8 mouse cellular contexts compared by ENCODE assay signal in genomic region chr11:19020371-19020824, GRCm38 (mm10). TPM values are rescaled to one million over a fixed set of nuclear protein-coding genes. Genes with fewer than 3 reads are reported as not detected.
DNase-seq lines count a peak whose midpoint lies in the region; ATAC-seq lines count a peak whose summit lies in the region.

No protein-coding gene starts in this region.

- H3K27ac ChIP-seq in intestine, embryonic 16.5 days (ENCODE audit: low read length): peak overlapping the region; percentile 98
- peak overlapping the region; percentile 99 for H3K27ac ChIP-seq in midbrain, embryonic 10.5 days (replicated peaks)

- peak overlapping the region; percentile 97 for H3K9ac ChIP-seq in intestine, embryonic 16.5 days (ENCODE audit: low read depth, low read length)

- H3K27me3 ChIP-seq in intestine, embryonic 16.5 days (replicated peaks; ENCODE audit: control insufficient read depth, insufficient read depth, low read length): no peaks in the 10 kb centered on the region
- H3K27me3 ChIP-seq in midbrain, embryonic 10.5 days (ENCODE audit: low read depth, poor library complexity, severe bottlenecking): peaks cover 49% of the 10 kb centered on the region

- ATAC-seq in intestine, embryonic 16.5 days: peak; percentile 81

- H3K4me2 ChIP-seq in intestine, embryonic 16.5 days (ENCODE audit: low read depth, low read length): peak overlapping the region; percentile 82

- no peaks in the 10 kb centered on the region; the same call in 1 of the 2 replicates for H3K36me3 ChIP-seq in intestine, embryonic 16.5 days (ENCODE audit: control insufficient read depth, insufficient read depth, low read length)
- H3K36me3 ChIP-seq in midbrain, embryonic 10.5 days: peaks cover 2% of the 10 kb centered on the region; the same call in 1 of the 2 replicates

- DNase-seq in adrenal gland, adult 2 months: peak; percentile 99
- peak; percentile 97 for DNase-seq in embryo, embryonic 11 days
- DNase-seq in gastrocnemius, postnatal 4 days (ENCODE audit: low spot score in 2 of 2): peak; percentile 81 to 90
- DNase-seq in left cerebral cortex, postnatal 36 days (ENCODE audit: low spot score in 2 of 2): peak; percentile 80 to 88
- DNase-seq in midbrain, embryonic 10.5 days (ENCODE audit: low spot score): peak; percentile 95
- DNase-seq in right cerebral cortex, postnatal 4 days: peak; percentile 82
- DNase-seq in yolk sac, embryonic 10.5 days (ENCODE audit: low spot score): peak; percentile 94

- peaks cover 7% of the 10 kb centered on the region; the same call in 1 of the 2 replicates for H3K4me1 ChIP-seq in intestine, embryonic 16.5 days (ENCODE audit: control insufficient read depth, insufficient read depth, low read length)
- H3K4me1 ChIP-seq in midbrain, embryonic 10.5 days: peaks cover 60% of the 10 kb centered on the region

- no peaks in the 10 kb centered on the region for H3K9me3 ChIP-seq in intestine, embryonic 16.5 days (ENCODE audit: control insufficient read depth, low read length)
- no peaks in the 10 kb centered on the region for H3K9me3 ChIP-seq in midbrain, embryonic 10.5 days (replicated peaks)

- H3K4me3 ChIP-seq in intestine, embryonic 16.5 days (ENCODE audit: low read length): peak overlapping the region; percentile 79
- H3K4me3 ChIP-seq in midbrain, embryonic 10.5 days: peak overlapping the region; percentile 75

- intact Hi-C loops in left cerebral cortex, postnatal 36 days (cut with DNase I): loop anchor here (2.0 to 10.0 kb wide), 7 partner anchors 144 to 1736 kb away; no protein-coding TSS in a partner anchor

- under 1% methylated on average over 25 of the region's 25 CpGs for WGBS in intestine, embryonic 16.5 days
- WGBS in midbrain, embryonic 10.5 days: under 1% methylated on average over 25 of the region's 25 CpGs

RNA-seq across cellular contexts. Expression of gene Meis1, which starts 1.6 kb away (rescaled TPM):
- total RNA-seq in adrenal gland, adult 2 months (2021): 10 to 100 TPM; 45.9 to 50.7 TPM
- polyA plus RNA-seq in adrenal gland, adult 2 months (2012; rRNA removed): 22.6 and 27.5 TPM in 2 replicates
- total RNA-seq in gastrocnemius, postnatal 4 days (2021): 10 to 100 TPM; 11.8 to 13.3 TPM
- polyA plus RNA-seq in intestine, embryonic 16.5 days (2015; fragmentation: Nextera tagmentation; extraction: Ambion mirVana): 76.1 and 84.7 TPM in 2 replicates
- 1 to 10 TPM; 4.6 to 7.0 TPM for total RNA-seq in left cerebral cortex, postnatal 36 days (2021)
- polyA plus RNA-seq in midbrain, embryonic 10.5 days (2016; fragmentation: Nextera tagmentation; extraction: Ambion mirVana): 44.5 and 48.0 TPM in 2 replicates

Comparison
In these comparisons a context has a peak if more than half of its experiments do, and no peak if none do; other contexts are left out.
1. Peak in every context shown above with its lines: DNase-seq, ATAC-seq, H3K4me3 ChIP-seq and H3K27ac ChIP-seq.